Mouse (Mus musculus): ENCODE measurements around the gene Pdx1. TPM values are rescaled to one million over a fixed set of nuclear protein-coding genes. Genes with fewer than 3 reads are reported as not detected.

The Pdx1 gene
- total and polyA plus RNA-seq, 3 experiments = not detected

- DNase-seq (ENCODE audit: low read depth, low spot score) = peak; percentile 15
- no peaks in the 10 kb centered on the region for H3K9me3 ChIP-seq (replicated peaks; ENCODE audit: insufficient read depth, low read length)
- H3K9ac ChIP-seq (ENCODE audit: control insufficient read depth, low read depth, low read length, poor library complexity, severe bottlenecking) = no peak overlapping the region
- H3K79me2 ChIP-seq (ENCODE audit: control insufficient read depth, insufficient read depth, low read length, poor library complexity) = no peaks in the 10 kb centered on the region
- H3K4me3 ChIP-seq (ENCODE audit: control insufficient read depth in 1 of 2, insufficient read depth in 1 of 2, low read depth in 2 of 2, low read length in 2 of 2) = no peak overlapping the region
- H3K27me3 ChIP-seq (ENCODE audit: control insufficient read depth in 1 of 2, insufficient read depth in 2 of 2, low read length in 2 of 2) = no peaks in the 10 kb centered on the region
- no peak overlapping the region for H3K27ac ChIP-seq (ENCODE audit: control insufficient read depth, low read depth, low read length)
- TF ChIP-seq RAD21 (IDR thresholded peaks at IDR 0.05; ENCODE audit: low read depth, low read length) (peak; percentile 5), MAZ (IDR thresholded peaks at IDR 0.05; ENCODE audit: low read depth, low read length) (no peak), SMC3 (IDR thresholded peaks at IDR 0.05; ENCODE audit: low read depth, low read length) (peak; percentile 2; the same call in 1 of the 2 replicates), ETS1 (IDR thresholded peaks at IDR 0.05; ENCODE audit: low read depth, low read length) (no peak), E2F4 (IDR thresholded peaks at IDR 0.05; ENCODE audit: borderline replicate concordance, low read depth, low read length) (no peak), TBP (IDR thresholded peaks at IDR 0.05; ENCODE audit: low read depth, low read length) (no peak), POLR2AphosphoS5 (IDR thresholded peaks at IDR 0.05; ENCODE audit: borderline replicate concordance, low read depth, low read length) (no peak), NELFE (IDR thresholded peaks at IDR 0.05; ENCODE audit: low read depth, low read length) (no peak), CHD1 (IDR thresholded peaks at IDR 0.05; ENCODE audit: low read depth, low read length) (no peak), CTCF (IDR thresholded peaks at IDR 0.05 in 2 of 3, conservative IDR thresholded peaks at IDR 0.05 in 1 of 3; ENCODE audit: control insufficient read depth in 1 of 3, insufficient read depth in 1 of 3, low read depth in 2 of 3, low read length in 3 of 3, poor library complexity in 1 of 3, severe bottlenecking in 1 of 3) (peak; percentile 26 to 55 (median 39); a peak in 4 of 6 replicates), GABPA (IDR thresholded peaks at IDR 0.05; ENCODE audit: low read depth, low read length) (no peak), CHD2 (IDR thresholded peaks at IDR 0.05; ENCODE audit: low read length) (no peak), KAT2A (conservative IDR thresholded peaks at IDR 0.05; ENCODE audit: low read depth, low read length) (no peak)
- H3K4me1 ChIP-seq (ENCODE audit: control insufficient read depth in 1 of 2, insufficient read depth in 2 of 2, low read length in 2 of 2) = no peaks in the 10 kb centered on the region
- H3K36me3 ChIP-seq (ENCODE audit: control insufficient read depth in 1 of 2, insufficient read depth in 2 of 2, low read length in 2 of 2) = no peaks in the 10 kb centered on the region
These were observed 14.6 kb downstream of the Pdx1 start for GRCm38 (mm10) chr5:147284365-147284764.

GRCm38 (mm10) chr5:147291764-147292505 is 22.2 kb downstream of the Pdx1 start:
- H3K36me3 ChIP-seq (ENCODE audit: control insufficient read depth in 1 of 2, insufficient read depth in 2 of 2, low read length in 2 of 2) = peaks cover 0 to 3% of the 10 kb centered on the region in 2 experiments; a peak in 1 of 4 replicates
- peaks cover 0 to 4% of the 10 kb centered on the region in 2 experiments; a peak in 2 of 4 replicates for H3K4me1 ChIP-seq (ENCODE audit: control insufficient read depth in 1 of 2, insufficient read depth in 2 of 2, low read length in 2 of 2)
- 0 out of 4 replicates have a peak, but pooled peaks cover 0 to 2% of the 10 kb centered on the region in 2 experiments for H3K27me3 ChIP-seq (ENCODE audit: control insufficient read depth in 1 of 2, insufficient read depth in 2 of 2, low read length in 2 of 2)
- peak overlapping the region; percentile 72 for H3K27ac ChIP-seq (ENCODE audit: control insufficient read depth, low read depth, low read length)
- H3K4me3 ChIP-seq (ENCODE audit: control insufficient read depth in 1 of 2, insufficient read depth in 1 of 2, low read depth in 2 of 2, low read length in 2 of 2) = peak overlapping the region; percentile 59 to 69
- H3K79me2 ChIP-seq (ENCODE audit: control insufficient read depth, insufficient read depth, low read length, poor library complexity) = no peaks in the 10 kb centered on the region; the same call in 1 of the 2 replicates
- DNase-seq (ENCODE audit: low read depth, low spot score) = peak; percentile 84
- H3K9me3 ChIP-seq (replicated peaks; ENCODE audit: insufficient read depth, low read length) = no peaks in the 10 kb centered on the region
- peak overlapping the region; percentile 74 for H3K9ac ChIP-seq (ENCODE audit: control insufficient read depth, low read depth, low read length, poor library complexity, severe bottlenecking)
- TF ChIP-seq SIN3A (IDR thresholded peaks at IDR 0.05; ENCODE audit: low read length) = no peak
- peak in 2 of 3 experiments; percentile 54 to 55; a peak in 5 of 6 replicates for TF ChIP-seq CTCF (IDR thresholded peaks at IDR 0.05 in 2 of 3, conservative IDR thresholded peaks at IDR 0.05 in 1 of 3; ENCODE audit: control insufficient read depth in 1 of 3, insufficient read depth in 1 of 3, low read depth in 2 of 3, low read length in 3 of 3, poor library complexity in 1 of 3, severe bottlenecking in 1 of 3)
- no peak for TF ChIP-seq JUND (IDR thresholded peaks at IDR 0.05; ENCODE audit: low read depth, low read length)
- TF ChIP-seq RAD21 (IDR thresholded peaks at IDR 0.05; ENCODE audit: low read depth, low read length) = no peak
- TF ChIP-seq CHD1 (IDR thresholded peaks at IDR 0.05; ENCODE audit: low read depth, low read length) = no peak
- peak in 1 of 2 experiments; percentile 63; a peak in 2 of 4 replicates for TF ChIP-seq POLR2A (IDR thresholded peaks at IDR 0.05; ENCODE audit: control insufficient read depth in 1 of 2, insufficient read depth in 1 of 2, low read depth in 1 of 2, low read length in 2 of 2, poor library complexity in 1 of 2)
- no peak for TF ChIP-seq TAL1 (IDR thresholded peaks at IDR 0.05; ENCODE audit: low read length)
- peak; percentile 29; the same call in 1 of the 2 replicates for TF ChIP-seq ZMIZ1 (IDR thresholded peaks at IDR 0.05; ENCODE audit: low read depth, low read length)
- TF ChIP-seq MAZ (IDR thresholded peaks at IDR 0.05; ENCODE audit: low read depth, low read length) = peak; percentile 79; the same call in 1 of the 2 replicates
- no peak for TF ChIP-seq MAFK (IDR thresholded peaks at IDR 0.05; ENCODE audit: borderline replicate concordance, low read depth, low read length)
- no peak for TF ChIP-seq USF2 (IDR thresholded peaks at IDR 0.05; ENCODE audit: borderline replicate concordance in 1 of 2, insufficient read depth in 1 of 2, low read depth in 1 of 2, low read length in 2 of 2)
- no peak for TF ChIP-seq MXI1 (IDR thresholded peaks at IDR 0.05; ENCODE audit: low read depth, low read length)
- no peak for TF ChIP-seq POLR2AphosphoS5 (IDR thresholded peaks at IDR 0.05; ENCODE audit: borderline replicate concordance, low read depth, low read length)
- TF ChIP-seq MEF2A (IDR thresholded peaks at IDR 0.05; ENCODE audit: extremely low read depth, insufficient replicate concordance, low read depth, low read length, poor library complexity, severe bottlenecking) = no peak
- TF ChIP-seq E2F4 (IDR thresholded peaks at IDR 0.05; ENCODE audit: borderline replicate concordance, low read depth, low read length) = no peak
- TF ChIP-seq CHD2 (IDR thresholded peaks at IDR 0.05; ENCODE audit: low read length) = no peak
- peak; percentile 62 for TF ChIP-seq GATA1 (IDR thresholded peaks at IDR 0.05; ENCODE audit: low read depth, low read length)
- TF ChIP-seq HCFC1 (IDR thresholded peaks at IDR 0.05; ENCODE audit: low read depth, low read length) = peak; percentile 30; the same call in 1 of the 2 replicates
- peak in 1 of 2 experiments; percentile 40; a peak in 3 of 4 replicates for TF ChIP-seq EP300 (IDR thresholded peaks at IDR 0.05; ENCODE audit: low read depth in 1 of 2, low read length in 2 of 2)
- no peak for TF ChIP-seq MYB (IDR thresholded peaks at IDR 0.05; ENCODE audit: low read depth, low read length)
- no peak for TF ChIP-seq ZNF384 (IDR thresholded peaks at IDR 0.05; ENCODE audit: low read depth, low read length)
- TF ChIP-seq KAT2A (conservative IDR thresholded peaks at IDR 0.05; ENCODE audit: low read depth, low read length) = no peak
- no peak; the same call in 1 of the 2 replicates for TF ChIP-seq TBP (IDR thresholded peaks at IDR 0.05; ENCODE audit: low read depth, low read length)

Data from MEL (cell line).